Mouse (Mus musculus): Measurements from ENCODE around the gene 3110040M04Rik.

- TF ChIP-seq CTCF (IDR thresholded peaks at IDR 0.05; ENCODE audit: low read depth, low read length) (no peak), POLR2A (IDR thresholded peaks at IDR 0.05; ENCODE audit: borderline replicate concordance, low read depth, low read length) (no peak)
Measured at GRCm38 (mm10) chr1:151167297-151168047, 36.4 kb upstream of the 3110040M04Rik start.

All from bone marrow macrophage, adult 2 months (primary cell).